Mouse (Mus musculus): ENCODE measurements around the gene Adcy1. TPM values are rescaled to one million over a fixed set of nuclear protein-coding genes. Genes with fewer than 3 reads are reported as not detected.

Adcy1 gene
- polyA plus RNA-seq (2012; fragmentation: generic; extraction: Trizol): 0.02 TPM
- long read RNA-seq, experiment 1, partial matches to known transcripts: 0 of 1 reads
- long read RNA-seq, experiment 1, other reads (novel, unspliced or antisense): 1 of 1 reads
- long read RNA-seq, experiment 2, partial matches to known transcripts: 2 of 2 reads
- long read RNA-seq, experiment 2, other reads (novel, unspliced or antisense): 0 of 2 reads

- H3K36me3 ChIP-seq (ENCODE audit: control insufficient read depth, insufficient read depth): no peaks in the 10 kb centered on the region
- no peak within 1 kb of the TSS for H3ac ChIP-seq (ENCODE audit: control insufficient read depth, insufficient read length, low read depth)
- no peaks in the 10 kb centered on the region for H3K79me3 ChIP-seq (ENCODE audit: low read depth)
- H3K27me3 ChIP-seq (ENCODE audit: control insufficient read depth, insufficient read depth, insufficient read length): no peaks in the 10 kb centered on the region
- TF ChIP-seq USF1 (IDR thresholded peaks at IDR 0.05; ENCODE audit: low read depth) (no peak), FOSL1 (IDR thresholded peaks at IDR 0.05; ENCODE audit: insufficient read depth, low read length, poor library complexity, severe bottlenecking) (no peak), MYOD1 (IDR thresholded peaks at IDR 0.05; ENCODE audit: control insufficient read depth, insufficient read length, low read depth) (no peak), CTCF (IDR thresholded peaks at IDR 0.05; ENCODE audit: control insufficient read depth, insufficient read depth, insufficient read length) (no peak), MYOG (IDR thresholded peaks at IDR 0.05; ENCODE audit: control insufficient read depth, extremely low read depth, insufficient read length) (no peak), CEBPB (IDR thresholded peaks at IDR 0.05; ENCODE audit: low read depth) (no peak), MAX (IDR thresholded peaks at IDR 0.05) (no peak)
- H3K4me3 ChIP-seq (ENCODE audit: insufficient read depth, poor library complexity, severe bottlenecking): no peak within 1 kb of the TSS
- H3K79me2 ChIP-seq (ENCODE audit: control insufficient read depth, insufficient read depth): no peaks in the 10 kb centered on the region
Observed at GRCm38 (mm10) chr11:7063001-7063584, at the start of gene Adcy1. TSS of gene Adcy1 (plus strand) at chr11:7063489.

- no peak overlapping the region for H3ac ChIP-seq (ENCODE audit: control insufficient read depth, insufficient read length, low read depth)
- no peaks in the 10 kb centered on the region for H3K27me3 ChIP-seq (ENCODE audit: control insufficient read depth, insufficient read depth, insufficient read length)
- TF ChIP-seq MYOD1 (IDR thresholded peaks at IDR 0.05; ENCODE audit: control insufficient read depth, insufficient read length, low read depth) (no peak), USF1 (IDR thresholded peaks at IDR 0.05; ENCODE audit: low read depth) (no peak), CEBPB (IDR thresholded peaks at IDR 0.05; ENCODE audit: low read depth) (no peak), CTCF (IDR thresholded peaks at IDR 0.05; ENCODE audit: control insufficient read depth, insufficient read depth, insufficient read length) (no peak), MYOG (IDR thresholded peaks at IDR 0.05; ENCODE audit: control insufficient read depth, extremely low read depth, insufficient read length) (no peak), MAX (IDR thresholded peaks at IDR 0.05) (no peak), FOSL1 (IDR thresholded peaks at IDR 0.05; ENCODE audit: insufficient read depth, low read length, poor library complexity, severe bottlenecking) (no peak)
- no peaks in the 10 kb centered on the region for H3K79me2 ChIP-seq (ENCODE audit: control insufficient read depth, insufficient read depth)
- H3K36me3 ChIP-seq (ENCODE audit: control insufficient read depth, insufficient read depth): no peaks in the 10 kb centered on the region
- no peaks in the 10 kb centered on the region for H3K79me3 ChIP-seq (ENCODE audit: low read depth)
- H3K4me3 ChIP-seq (ENCODE audit: insufficient read depth, poor library complexity, severe bottlenecking): no peak overlapping the region
Observed at GRCm38 (mm10) chr11:7016907-7017306, 46.4 kb upstream of the Adcy1 start.

- H3K79me2 ChIP-seq (ENCODE audit: control insufficient read depth, insufficient read depth): no peaks in the 10 kb centered on the region
- H3K4me3 ChIP-seq (ENCODE audit: insufficient read depth, poor library complexity, severe bottlenecking): no peak overlapping the region
- no peak for TF ChIP-seq CTCF (IDR thresholded peaks at IDR 0.05; ENCODE audit: control insufficient read depth, insufficient read depth, insufficient read length)
- H3K36me3 ChIP-seq (ENCODE audit: control insufficient read depth, insufficient read depth): no peaks in the 10 kb centered on the region
- no peaks in the 10 kb centered on the region for H3K79me3 ChIP-seq (ENCODE audit: low read depth)
- no peak overlapping the region for H3ac ChIP-seq (ENCODE audit: control insufficient read depth, insufficient read length, low read depth)
- no peaks in the 10 kb centered on the region for H3K27me3 ChIP-seq (ENCODE audit: control insufficient read depth, insufficient read depth, insufficient read length)
Observed at GRCm38 (mm10) chr11:7018078-7018477, 45.2 kb upstream of the Adcy1 start.

GRCm38 (mm10) chr11:7019006-7019525, 44.2 kb upstream of the Adcy1 start:
- H3K79me3 ChIP-seq (ENCODE audit: low read depth): no peaks in the 10 kb centered on the region
- H3K79me2 ChIP-seq (ENCODE audit: control insufficient read depth, insufficient read depth): no peaks in the 10 kb centered on the region
- H3ac ChIP-seq (ENCODE audit: control insufficient read depth, insufficient read length, low read depth): no peak overlapping the region
- no peak overlapping the region for H3K4me3 ChIP-seq (ENCODE audit: insufficient read depth, poor library complexity, severe bottlenecking)
- no peaks in the 10 kb centered on the region for H3K36me3 ChIP-seq (ENCODE audit: control insufficient read depth, insufficient read depth)
- no peaks in the 10 kb centered on the region for H3K27me3 ChIP-seq (ENCODE audit: control insufficient read depth, insufficient read depth, insufficient read length)
- TF ChIP-seq MYOG (IDR thresholded peaks at IDR 0.05; ENCODE audit: control insufficient read depth, extremely low read depth, insufficient read length) (no peak), USF1 (IDR thresholded peaks at IDR 0.05; ENCODE audit: low read depth) (no peak), MAX (IDR thresholded peaks at IDR 0.05) (no peak), MYOD1 (IDR thresholded peaks at IDR 0.05; ENCODE audit: control insufficient read depth, insufficient read length, low read depth) (no peak), CTCF (IDR thresholded peaks at IDR 0.05; ENCODE audit: control insufficient read depth, insufficient read depth, insufficient read length) (no peak), CEBPB (IDR thresholded peaks at IDR 0.05; ENCODE audit: low read depth) (no peak), FOSL1 (IDR thresholded peaks at IDR 0.05; ENCODE audit: insufficient read depth, low read length, poor library complexity, severe bottlenecking) (no peak)

- Histone ChIP-seq H3K79me2 (ENCODE audit: control insufficient read depth, insufficient read depth) (no peaks in the 10 kb centered on the region), H3K4me3 (ENCODE audit: insufficient read depth, poor library complexity, severe bottlenecking) (no peak overlapping the region), H3K79me3 (ENCODE audit: low read depth) (no peaks in the 10 kb centered on the region), H3K27me3 (ENCODE audit: control insufficient read depth, insufficient read depth, insufficient read length) (no peaks in the 10 kb centered on the region), H3ac (ENCODE audit: control insufficient read depth, insufficient read length, low read depth) (no peak overlapping the region), H3K36me3 (ENCODE audit: control insufficient read depth, insufficient read depth) (no peaks in the 10 kb centered on the region)
- TF ChIP-seq CEBPB (IDR thresholded peaks at IDR 0.05; ENCODE audit: low read depth) (no peak), CTCF (IDR thresholded peaks at IDR 0.05; ENCODE audit: control insufficient read depth, insufficient read depth, insufficient read length) (no peak), MYOG (IDR thresholded peaks at IDR 0.05; ENCODE audit: control insufficient read depth, extremely low read depth, insufficient read length) (no peak), USF1 (IDR thresholded peaks at IDR 0.05; ENCODE audit: low read depth) (no peak), MAX (IDR thresholded peaks at IDR 0.05) (no peak), MYOD1 (IDR thresholded peaks at IDR 0.05; ENCODE audit: control insufficient read depth, insufficient read length, low read depth) (no peak), FOSL1 (IDR thresholded peaks at IDR 0.05; ENCODE audit: insufficient read depth, low read length, poor library complexity, severe bottlenecking) (no peak)
Observed at GRCm38 (mm10) chr11:7033063-7033462, 30.2 kb upstream of the Adcy1 start.
